Mouse (Mus musculus): ENCODE results near the gene 9330182L06Rik.
A peak's percentile ranks its signal among the peaks of the same experiment; 100 is the strongest.

The 9330182L06Rik gene

DNA sequence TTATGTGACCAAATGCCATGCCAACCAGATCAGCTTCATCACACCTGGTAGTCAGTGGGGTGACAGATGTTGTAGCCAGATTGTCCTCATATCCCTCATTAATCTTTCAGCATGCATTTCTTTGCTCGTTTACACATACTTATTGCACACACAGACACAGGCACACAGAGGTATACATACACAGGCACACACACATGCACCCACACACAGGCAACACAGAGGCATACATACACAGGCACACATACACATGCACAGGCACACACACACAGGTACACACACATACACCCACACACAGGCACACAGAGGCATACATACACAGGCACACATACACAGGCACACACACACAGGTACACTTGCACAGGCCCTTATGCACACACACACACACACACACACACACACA lies 99.0 kb downstream of the 9330182L06Rik start:
- DNase-seq (ENCODE audit: low read depth) = no peak

DNA sequence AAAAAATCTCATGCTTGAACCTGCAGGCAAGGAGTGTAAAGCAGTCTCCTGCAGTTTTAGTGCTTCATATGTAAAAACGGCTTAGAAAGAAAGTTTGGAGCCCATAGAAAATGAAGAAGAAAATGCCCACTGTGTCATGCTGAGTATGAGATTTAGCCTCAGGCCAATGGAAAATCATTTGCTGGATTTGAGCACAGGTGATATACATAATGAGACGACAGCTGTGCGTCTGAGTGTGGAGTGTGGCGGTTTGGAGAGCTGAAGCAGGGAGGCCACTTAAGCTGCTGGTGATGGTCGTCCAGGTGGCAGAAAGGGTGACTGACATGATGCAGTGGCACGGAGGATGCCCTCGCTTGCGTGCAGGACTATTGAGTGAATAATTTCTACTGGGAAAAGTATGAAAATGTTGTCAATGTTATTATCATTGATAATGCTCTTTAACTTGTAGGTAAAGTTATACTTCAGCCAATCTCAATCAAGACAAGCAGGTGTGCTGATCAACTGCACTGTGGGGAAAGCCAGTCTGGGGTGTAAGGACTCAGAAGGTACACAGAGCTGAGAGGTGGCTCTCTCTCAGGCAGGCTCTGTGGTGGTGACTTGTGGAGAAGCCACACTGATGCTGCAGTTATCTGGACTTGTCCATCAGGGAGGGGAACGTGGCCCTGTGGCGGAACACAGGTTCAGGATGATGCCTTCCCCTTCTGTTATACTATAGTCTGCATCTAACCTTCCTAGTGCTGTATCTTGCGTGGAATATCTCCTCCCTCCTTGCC lies 102.2 kb downstream of the 9330182L06Rik start:
- DNase-seq (ENCODE audit: low read depth) = no peak

GRCm38 (mm10) chr5:9371127-9371526 lies 105.2 kb downstream of the 9330182L06Rik start:
- DNase-seq (ENCODE audit: low read depth) = no peak

DNA sequence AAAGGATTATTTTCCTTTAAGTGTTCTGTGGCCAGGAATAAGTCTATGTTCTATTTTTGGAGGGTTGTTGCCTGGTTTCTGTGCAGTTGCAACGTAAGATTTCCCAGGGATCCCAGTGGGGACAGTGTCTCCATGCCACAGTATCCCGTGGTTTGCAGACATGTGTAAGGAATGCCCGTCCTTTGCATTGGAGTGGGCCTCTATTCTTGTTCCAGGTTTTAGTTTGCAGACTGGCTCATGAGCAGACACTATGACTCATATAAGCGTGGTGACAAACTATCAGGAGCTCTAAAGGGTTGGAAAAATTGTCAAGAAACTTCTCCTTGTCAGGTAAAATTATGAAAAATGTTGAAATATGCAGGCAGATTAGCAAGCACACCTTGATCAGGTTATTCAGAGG lies 107.4 kb downstream of the 9330182L06Rik start:
- DNase-seq (ENCODE audit: low read depth) = no peak

DNA sequence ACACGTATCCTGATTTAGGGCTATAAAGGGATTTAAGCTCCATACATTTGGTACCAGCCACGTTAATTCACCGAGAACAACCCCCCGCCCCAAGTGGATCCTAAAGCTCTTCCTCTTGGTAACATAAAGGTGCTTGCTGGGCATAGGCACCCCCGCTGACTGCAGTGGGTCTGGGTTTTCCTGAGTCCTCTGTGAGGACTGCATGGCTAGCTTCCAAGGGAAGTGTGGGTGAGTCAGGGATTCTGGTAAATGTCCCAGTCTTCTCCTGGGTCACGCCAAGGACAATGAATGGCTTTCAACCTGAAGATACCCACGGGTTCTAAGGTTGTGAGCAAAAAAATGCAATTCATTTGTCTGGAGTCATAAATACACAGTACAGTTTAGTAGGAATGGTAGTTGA lies 124.0 kb downstream of the 9330182L06Rik start:
- DNase-seq (ENCODE audit: low read depth) = peak; percentile 30

DNA sequence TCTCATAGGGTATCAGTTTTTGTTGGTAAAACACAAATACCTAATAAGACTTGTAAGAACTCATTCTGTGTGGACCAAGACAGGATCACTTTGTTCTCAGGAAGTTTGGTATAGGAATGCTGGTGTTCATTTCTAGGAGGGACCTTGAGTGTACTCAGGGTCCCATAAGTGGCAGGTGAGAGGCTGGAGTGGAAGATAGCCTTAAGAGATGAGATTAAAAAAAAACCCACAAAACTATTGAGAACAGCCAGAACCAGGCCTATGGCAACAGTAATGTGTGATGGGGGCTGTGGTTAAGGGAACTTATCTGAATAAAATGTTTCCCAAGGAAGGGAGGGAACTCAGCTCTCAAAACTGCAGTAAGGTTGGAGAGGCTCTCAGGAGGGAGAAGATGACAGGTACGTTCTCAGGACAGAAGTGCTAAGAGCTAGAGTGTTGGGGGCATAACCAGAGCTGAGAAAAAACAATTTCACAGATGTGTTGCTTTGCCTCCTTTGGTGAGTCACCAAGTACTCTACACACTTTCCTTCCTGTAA lies 126.0 kb downstream of the 9330182L06Rik start:
- DNase-seq (ENCODE audit: low read depth) = no peak

- DNase-seq (ENCODE audit: low read depth) = no peak
These were observed 151.2 kb downstream of the 9330182L06Rik start for GRCm38 (mm10) chr5:9417098-9417497.

DNA sequence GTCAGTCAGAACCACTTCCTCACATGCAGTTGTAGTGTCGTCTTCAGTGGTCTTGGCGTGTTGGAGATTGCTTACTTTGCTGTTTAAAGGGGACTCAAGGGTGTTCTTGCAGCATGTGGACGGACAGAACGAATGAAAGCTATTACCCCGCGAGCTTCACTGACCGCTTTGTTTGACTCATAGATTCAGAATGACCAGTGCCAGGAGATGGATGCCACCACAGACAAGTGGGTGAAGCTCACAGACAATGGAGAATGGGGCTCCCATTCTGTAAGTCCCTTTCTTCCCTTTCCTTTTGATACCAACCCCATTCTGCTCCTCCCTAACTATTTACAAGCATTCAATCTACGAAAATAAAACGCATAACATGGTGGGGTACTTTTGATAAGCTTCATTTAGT lies 151.9 kb downstream of the 9330182L06Rik start:
- no peak for DNase-seq (ENCODE audit: low read depth)

GRCm38 (mm10) chr5:9419964-9420363 lies 154.0 kb downstream of the 9330182L06Rik start:
- DNase-seq (ENCODE audit: low read depth) = peak; percentile 2

DNA sequence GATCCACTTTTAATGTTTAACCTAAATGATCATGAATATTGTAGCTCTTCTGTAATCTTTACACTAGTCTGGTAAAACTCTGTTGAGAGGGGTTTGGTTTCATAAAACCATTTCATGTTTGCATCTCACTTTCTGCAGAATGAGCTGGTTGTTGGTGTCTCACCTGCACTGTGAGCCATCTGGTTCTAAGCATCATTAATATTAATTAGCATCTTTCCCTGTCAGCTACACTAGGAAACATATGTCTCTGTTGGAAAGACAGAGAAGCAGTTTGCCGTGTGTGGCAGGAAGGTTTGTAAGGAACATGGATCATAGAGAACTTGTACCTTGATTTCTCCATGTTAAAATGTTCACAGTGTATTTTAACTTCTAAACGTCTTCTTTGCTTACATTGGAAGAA lies 158.5 kb downstream of the 9330182L06Rik start:
- no peak for DNase-seq (ENCODE audit: low read depth)

DNA sequence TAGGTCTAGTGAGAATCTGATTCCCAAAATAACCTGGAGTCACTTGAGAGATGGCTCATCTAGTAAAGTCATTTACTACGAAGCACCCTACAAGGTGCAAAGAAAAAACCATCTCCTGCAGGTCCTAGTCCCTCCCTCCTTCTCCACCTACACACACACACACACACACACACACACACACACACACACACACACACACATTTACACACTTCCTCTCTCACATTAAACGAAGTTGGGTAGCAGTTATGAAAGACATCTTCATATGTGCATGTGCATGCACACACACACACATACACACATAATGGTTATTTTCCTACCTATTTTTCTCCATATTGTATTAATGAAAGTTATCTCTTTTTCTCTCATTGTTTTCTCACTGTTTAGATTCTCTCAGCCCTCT lies 161.2 kb downstream of the 9330182L06Rik start:
- no peak for DNase-seq (ENCODE audit: low read depth)

DNA sequence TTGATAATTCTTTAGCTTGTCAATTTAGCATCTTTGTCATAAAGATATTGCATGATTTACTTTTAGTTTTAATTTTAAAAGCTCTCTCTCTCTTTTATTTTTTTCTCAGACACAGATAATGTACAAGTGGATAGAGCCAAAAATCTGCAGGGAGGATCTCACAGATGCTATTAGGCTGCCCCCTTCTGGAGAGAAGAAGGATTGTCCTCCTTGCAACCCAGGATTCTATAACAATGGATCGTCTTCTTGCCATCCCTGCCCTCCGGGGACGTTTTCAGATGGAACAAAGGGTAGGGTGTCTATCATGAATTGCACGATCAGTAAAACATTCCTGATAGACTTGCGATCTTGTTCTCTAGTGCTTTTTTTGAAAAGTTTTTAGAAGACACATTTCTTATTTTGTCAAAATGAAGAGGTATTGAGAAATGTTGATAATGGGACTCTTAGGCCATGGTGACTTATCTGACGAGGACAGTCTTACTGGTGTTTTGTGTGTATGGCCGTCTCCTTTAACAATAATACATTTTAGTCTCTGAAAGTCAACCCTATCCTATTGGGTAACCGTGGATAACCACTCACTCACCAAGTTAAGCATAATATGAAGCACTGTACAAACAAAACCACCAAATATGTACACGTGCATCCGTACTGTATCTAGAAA lies 161.8 kb downstream of the 9330182L06Rik start:
- no peak for DNase-seq (ENCODE audit: low read depth)

DNA sequence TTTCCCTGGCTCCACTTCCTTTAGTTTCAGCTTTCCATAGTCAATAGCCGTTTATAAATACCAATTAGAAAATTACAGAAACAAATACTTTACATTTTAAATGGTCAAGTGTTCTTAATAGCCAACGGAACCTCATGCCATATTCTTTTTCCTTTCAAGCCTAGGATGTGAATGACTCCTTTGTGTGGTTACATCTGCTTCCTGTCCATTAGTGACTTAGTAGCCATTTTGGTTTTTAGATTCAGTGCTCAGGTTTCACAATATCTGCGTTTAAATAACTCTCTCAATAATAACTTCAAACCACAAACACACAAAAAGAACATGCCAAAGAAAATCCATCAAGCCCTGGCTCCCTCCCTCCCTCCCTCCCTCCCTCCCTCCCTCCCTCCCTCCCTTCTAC lies 162.8 kb downstream of the 9330182L06Rik start:
- DNase-seq (ENCODE audit: low read depth) = no peak

- no peak for DNase-seq (ENCODE audit: low read depth)
These were observed 180.2 kb downstream of the 9330182L06Rik start for GRCm38 (mm10) chr5:9446146-9446545.

GRCm38 (mm10) chr5:9448931-9449330 lies 183.0 kb downstream of the 9330182L06Rik start:
- no peak for DNase-seq (ENCODE audit: low read depth)

- DNase-seq (ENCODE audit: low read depth) = no peak
These were observed 183.7 kb downstream of the 9330182L06Rik start for GRCm38 (mm10) chr5:9449570-9449969.

DNA sequence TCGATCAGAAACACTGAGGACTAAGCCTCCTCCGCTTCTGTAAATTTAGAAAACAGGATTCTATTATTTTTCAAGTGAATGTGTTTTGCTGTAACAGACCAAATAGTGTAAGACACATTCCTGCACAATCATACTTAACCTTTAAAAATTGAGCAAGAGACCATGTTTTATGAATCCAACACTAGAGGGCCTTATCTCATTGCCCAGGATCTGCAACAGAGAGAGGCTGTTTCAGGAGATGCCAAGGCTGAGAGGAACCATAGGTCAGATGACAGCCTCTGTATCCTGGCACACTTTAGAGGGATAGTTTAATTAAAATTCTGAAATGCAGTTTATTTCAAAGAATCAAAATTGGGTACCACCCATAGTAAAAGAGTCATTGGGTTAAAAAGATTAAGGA lies 187.4 kb downstream of the 9330182L06Rik start:
- DNase-seq (ENCODE audit: low read depth) = no peak

DNA sequence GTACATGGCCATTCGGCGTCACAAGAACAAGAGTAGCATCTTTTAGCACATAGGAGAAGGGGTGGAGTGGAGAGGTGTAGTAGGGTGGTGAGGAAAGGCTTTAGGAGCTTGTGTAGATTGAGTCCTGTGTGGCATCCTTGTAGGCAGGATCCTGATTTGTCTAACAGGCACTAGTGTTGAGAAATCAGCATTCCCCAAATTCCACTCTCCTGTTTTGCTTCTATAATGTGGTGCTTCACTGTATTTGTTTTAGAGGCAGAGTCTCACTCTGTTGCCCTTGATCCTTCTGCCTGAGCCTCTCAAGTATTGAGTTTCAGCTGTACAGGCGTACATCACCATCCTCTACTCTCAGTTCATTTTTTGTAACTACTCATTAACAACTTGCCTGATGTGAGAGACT lies 211.7 kb downstream of the 9330182L06Rik start:
- no peak for DNase-seq (ENCODE audit: low read depth)

- no peak for DNase-seq (ENCODE audit: low read depth)
These were observed 229.5 kb downstream of the 9330182L06Rik start for GRCm38 (mm10) chr5:9495456-9495855.

GRCm38 (mm10) chr5:9497235-9497634 lies 231.3 kb downstream of the 9330182L06Rik start:
- DNase-seq (ENCODE audit: low read depth) = no peak

DNA sequence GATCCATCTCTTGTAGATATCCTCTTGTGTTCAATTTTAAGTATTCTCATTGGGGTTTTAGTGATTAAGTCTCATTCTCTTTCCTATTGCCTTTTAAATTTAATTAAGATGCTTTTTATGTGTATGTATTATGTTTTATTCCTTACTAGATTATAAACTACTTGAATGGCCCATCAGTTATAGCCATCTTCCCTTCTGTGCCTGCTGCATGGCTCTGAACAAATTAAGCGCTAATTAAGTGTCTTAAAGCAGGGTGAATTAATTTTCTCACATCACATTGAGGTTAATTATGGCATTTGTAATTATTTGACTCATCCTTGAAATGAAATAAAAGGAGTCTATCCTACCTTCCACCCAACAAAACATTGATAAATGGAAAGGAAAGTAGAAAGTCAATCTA lies 245.1 kb downstream of the 9330182L06Rik start:
- no peak for DNase-seq (ENCODE audit: low read depth)

GRCm38 (mm10) chr5:9525507-9525906 lies 259.6 kb downstream of the 9330182L06Rik start:
- DNase-seq (ENCODE audit: low read depth) = no peak

Measured in fibroblast of lung, adult 2 months (primary cell).